Mouse (Mus musculus) adipocyte (in vitro differentiated cells): ENCODE measurements around the gene Amz2.

Source experiments
- DNase-seq: peaks from one replicate; pipeline ENCODE4 v3.0.0-alpha.2; 2016; ENCODE audit warnings: low spot score

Amz2 gene

GRCm38 (mm10) chr11:109494890-109495770, 69.4 kb downstream of the Amz2 start:
- no peak for DNase-seq

- no peak for DNase-seq
Measured at GRCm38 (mm10) chr11:109495771-109496474, 70.2 kb downstream of the Amz2 start.

- DNase-seq: no peak
Measured at GRCm38 (mm10) chr11:109496475-109496993, 70.8 kb downstream of the Amz2 start.

- DNase-seq: no peak
Measured at GRCm38 (mm10) chr11:109496996-109497714, 71.4 kb downstream of the Amz2 start.

DNA sequence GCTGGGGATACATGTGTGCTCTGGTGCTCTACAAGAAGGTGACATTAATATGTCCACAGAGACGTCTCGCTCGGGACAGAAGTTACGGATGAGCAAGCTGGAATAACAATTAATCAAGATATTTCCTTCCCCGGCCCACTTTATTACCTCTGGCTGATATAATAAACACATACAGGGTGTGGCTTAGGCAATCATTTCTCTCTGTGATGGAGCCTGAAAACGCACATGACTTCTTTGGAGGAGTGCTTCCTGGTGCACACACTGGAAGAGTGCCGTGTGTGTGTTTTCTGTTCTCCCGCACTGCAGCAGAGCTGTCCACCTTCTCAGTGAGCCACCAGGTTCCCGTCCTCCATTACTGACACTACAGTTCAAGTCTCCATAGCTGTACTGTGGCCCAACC, 72.2 kb downstream of the Amz2 start:
- no peak for DNase-seq

- DNase-seq: no peak
Measured at GRCm38 (mm10) chr11:109500206-109500605, 74.5 kb downstream of the Amz2 start.
